Mouse (Mus musculus): ENCODE results near the gene Rin2. TPM values are rescaled to one million over a fixed set of nuclear protein-coding genes. Genes with fewer than 3 reads are reported as not detected.

The Rin2 gene
- polyA plus RNA-seq, 1 experiment from 2014 or later: 36.6 TPM

DNA sequence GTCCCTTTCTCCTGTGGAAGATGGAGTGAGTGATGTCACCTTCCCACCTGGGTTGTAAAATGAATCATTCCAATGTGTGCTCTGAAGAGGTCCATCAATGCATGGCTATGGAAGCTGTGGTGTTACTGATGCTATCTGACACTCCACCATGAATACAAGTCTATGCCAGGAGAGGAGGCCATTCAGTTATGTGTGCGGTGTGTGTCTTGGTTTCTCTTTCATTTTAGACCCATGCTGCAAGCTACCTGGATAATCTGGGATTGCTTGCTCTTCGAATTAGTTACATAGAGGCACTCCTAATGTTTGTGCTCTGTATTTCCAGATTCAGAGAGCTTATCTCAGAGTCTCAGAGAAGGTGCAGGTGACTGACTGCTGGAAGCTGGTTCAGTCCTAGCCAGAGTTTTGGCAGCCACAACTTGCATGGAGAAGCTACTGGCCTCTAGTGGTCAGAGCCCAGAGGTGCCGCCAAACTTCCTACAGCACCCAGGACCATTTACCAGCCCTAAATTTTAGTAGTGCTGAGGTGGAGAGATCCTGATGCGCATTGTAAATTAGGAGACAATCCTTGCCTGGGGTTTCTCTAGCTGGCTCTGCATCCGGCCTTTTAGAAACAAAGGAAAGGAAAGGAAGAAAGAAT lies 119.4 kb downstream of the Rin2 start:
- no peaks in the 10 kb centered on the region for H3K4me1 ChIP-seq
- WGBS: 39% methylated on average over 5 of the region's 5 CpGs
- H3K27me3 ChIP-seq: no peaks in the 10 kb centered on the region
- H3K27ac ChIP-seq (replicated peaks): no peak overlapping the region
- no peaks in the 10 kb centered on the region for H3K36me3 ChIP-seq
- H3K9me3 ChIP-seq (replicated peaks): no peaks in the 10 kb centered on the region
- no peak overlapping the region for H3K4me2 ChIP-seq (replicated peaks)
- no peak for ATAC-seq (ENCODE audit: insufficient number of reproducible peaks, low FRiP score, low TSS enrichment, low read depth)
- H3K4me3 ChIP-seq (replicated peaks): no peak overlapping the region
- no peak overlapping the region for H3K9ac ChIP-seq

DNA sequence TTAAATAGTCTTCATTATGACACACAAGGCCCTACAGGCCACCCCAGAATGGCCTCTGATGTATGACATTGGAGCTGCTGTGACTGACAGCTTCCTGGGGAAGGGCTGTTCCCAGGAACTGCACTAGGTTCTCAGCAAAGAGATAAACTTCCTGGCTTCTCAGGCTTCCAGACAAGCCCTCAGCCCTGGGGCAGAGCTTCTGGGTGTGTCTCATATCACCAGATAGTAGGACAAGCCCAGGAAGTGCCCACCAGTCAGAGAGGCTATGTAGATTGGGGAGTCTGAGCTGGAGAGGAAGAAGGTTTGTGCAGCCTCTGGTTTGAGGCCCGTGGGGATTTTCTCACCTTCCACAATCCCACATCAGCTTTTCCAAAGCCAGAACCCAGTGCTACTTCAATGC lies 122.8 kb downstream of the Rin2 start:
- Histone ChIP-seq H3K4me3 (replicated peaks) (no peak overlapping the region), H3K27ac (replicated peaks) (no peak overlapping the region), H3K9me3 (replicated peaks) (no peaks in the 10 kb centered on the region), H3K36me3 (no peaks in the 10 kb centered on the region), H3K27me3 (no peaks in the 10 kb centered on the region), H3K9ac (no peak overlapping the region), H3K4me1 (0 out of 2 replicates have a peak, but pooled peaks cover 3% of the 10 kb centered on the region), H3K4me2 (replicated peaks) (no peak overlapping the region)
- 67% methylated on average over 1 of the region's 1 CpGs for WGBS
- no peak for ATAC-seq (ENCODE audit: insufficient number of reproducible peaks, low FRiP score, low TSS enrichment, low read depth)

DNA sequence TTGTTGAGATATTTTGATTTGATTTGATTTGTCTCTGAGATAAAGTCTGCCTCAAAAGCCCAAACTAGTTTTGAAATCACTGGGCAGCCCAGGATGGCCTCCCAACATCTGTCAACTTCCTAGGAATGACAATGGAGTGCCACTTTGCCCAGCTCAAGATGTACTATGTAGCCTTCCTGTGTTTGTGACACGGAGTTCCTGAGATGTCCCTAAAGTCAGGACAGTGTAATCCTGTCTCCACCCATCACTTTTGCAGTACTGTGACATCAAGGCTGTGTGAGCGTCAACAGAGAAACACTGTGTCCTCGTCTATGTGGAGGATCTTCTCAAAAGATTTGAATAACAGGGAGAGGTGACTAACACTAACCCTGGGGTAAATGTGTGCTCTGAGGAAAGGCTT lies 123.9 kb downstream of the Rin2 start:
- 72% methylated on average over 3 of the region's 3 CpGs for WGBS
- no peak overlapping the region for H3K4me2 ChIP-seq (replicated peaks)
- H3K9me3 ChIP-seq (replicated peaks): no peaks in the 10 kb centered on the region
- H3K36me3 ChIP-seq: no peaks in the 10 kb centered on the region
- H3K4me3 ChIP-seq (replicated peaks): no peak overlapping the region
- no peaks in the 10 kb centered on the region for H3K27me3 ChIP-seq
- no peak overlapping the region for H3K9ac ChIP-seq
- ATAC-seq (ENCODE audit: insufficient number of reproducible peaks, low FRiP score, low TSS enrichment, low read depth): no peak
- no peak overlapping the region for H3K27ac ChIP-seq (replicated peaks)
- H3K4me1 ChIP-seq: 0 out of 2 replicates have a peak, but pooled peaks cover 3% of the 10 kb centered on the region

DNA sequence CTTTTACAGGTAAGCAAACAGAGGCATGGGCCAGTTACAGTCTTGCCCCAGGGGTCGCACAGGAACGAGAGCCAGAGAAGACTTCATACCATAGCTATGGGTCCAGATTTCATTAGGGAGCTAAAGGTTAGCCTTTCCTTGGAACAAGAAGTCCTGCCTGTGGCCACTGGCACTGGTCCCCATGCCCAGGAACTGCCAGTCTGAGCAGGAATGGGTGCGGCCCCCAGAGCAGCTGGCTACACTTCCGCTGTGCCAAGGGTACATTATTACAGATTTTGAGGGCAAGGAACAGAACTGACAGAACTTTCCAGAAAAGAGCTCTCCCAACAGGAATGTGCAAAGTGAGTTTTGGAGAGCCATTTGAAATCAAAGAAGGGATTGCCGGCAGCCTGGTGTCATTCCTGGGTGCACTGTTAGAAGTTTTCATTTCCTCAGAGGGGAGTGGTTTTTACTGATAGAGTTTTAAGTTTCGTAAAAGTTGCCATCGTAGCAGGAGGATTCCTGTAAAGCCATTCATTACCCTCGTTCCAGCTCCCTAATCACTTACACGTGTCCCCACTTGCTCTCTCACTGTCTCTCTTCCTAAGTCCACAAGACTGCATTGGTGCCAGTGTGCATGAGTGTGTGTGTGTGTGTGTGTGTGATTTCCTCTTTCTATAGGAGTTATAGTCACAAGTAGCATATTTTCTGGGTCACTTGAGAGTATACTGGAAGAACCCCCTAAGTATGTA lies 126.5 kb downstream of the Rin2 start:
- Histone ChIP-seq H3K9ac (no peak overlapping the region), H3K27me3 (no peaks in the 10 kb centered on the region), H3K4me1 (0 out of 2 replicates have a peak, but pooled peaks cover 3% of the 10 kb centered on the region), H3K36me3 (0 out of 2 replicates have a peak, but pooled peaks cover 7% of the 10 kb centered on the region), H3K27ac (replicated peaks) (no peak overlapping the region), H3K4me2 (replicated peaks) (no peak overlapping the region), H3K9me3 (replicated peaks) (no peaks in the 10 kb centered on the region), H3K4me3 (replicated peaks) (no peak overlapping the region)
- 48% methylated on average over 9 of the region's 9 CpGs for WGBS
- ATAC-seq (ENCODE audit: insufficient number of reproducible peaks, low FRiP score, low TSS enrichment, low read depth): no peak

DNA sequence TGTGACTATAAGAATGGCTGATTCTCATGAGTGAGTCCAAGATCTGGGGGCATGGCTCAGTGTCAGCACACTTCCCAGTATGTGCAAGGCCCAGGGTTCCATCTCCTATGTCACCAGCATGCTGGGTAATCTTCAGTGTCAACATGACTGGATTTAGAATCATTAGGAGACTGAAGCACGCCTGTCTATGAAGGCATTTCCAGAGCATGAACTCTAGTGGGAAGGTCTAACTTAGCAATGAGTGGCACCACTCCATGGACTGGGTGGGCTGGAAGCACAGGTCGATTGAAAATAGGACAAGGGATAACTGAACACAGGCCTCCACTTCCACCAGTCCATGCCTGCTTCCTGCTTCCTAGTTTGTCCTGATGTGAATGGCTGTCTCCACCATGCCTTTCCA lies 127.6 kb downstream of the Rin2 start:
- ATAC-seq (ENCODE audit: insufficient number of reproducible peaks, low FRiP score, low TSS enrichment, low read depth): no peak
- Histone ChIP-seq H3K4me3 (replicated peaks) (no peak overlapping the region), H3K27me3 (no peaks in the 10 kb centered on the region), H3K36me3 (0 out of 2 replicates have a peak, but pooled peaks cover 7% of the 10 kb centered on the region), H3K4me1 (0 out of 2 replicates have a peak, but pooled peaks cover 3% of the 10 kb centered on the region), H3K9ac (no peak overlapping the region), H3K27ac (replicated peaks) (no peak overlapping the region), H3K4me2 (replicated peaks) (no peak overlapping the region), H3K9me3 (replicated peaks) (no peaks in the 10 kb centered on the region)
- 75% methylated on average over 2 of the region's 2 CpGs for WGBS

DNA sequence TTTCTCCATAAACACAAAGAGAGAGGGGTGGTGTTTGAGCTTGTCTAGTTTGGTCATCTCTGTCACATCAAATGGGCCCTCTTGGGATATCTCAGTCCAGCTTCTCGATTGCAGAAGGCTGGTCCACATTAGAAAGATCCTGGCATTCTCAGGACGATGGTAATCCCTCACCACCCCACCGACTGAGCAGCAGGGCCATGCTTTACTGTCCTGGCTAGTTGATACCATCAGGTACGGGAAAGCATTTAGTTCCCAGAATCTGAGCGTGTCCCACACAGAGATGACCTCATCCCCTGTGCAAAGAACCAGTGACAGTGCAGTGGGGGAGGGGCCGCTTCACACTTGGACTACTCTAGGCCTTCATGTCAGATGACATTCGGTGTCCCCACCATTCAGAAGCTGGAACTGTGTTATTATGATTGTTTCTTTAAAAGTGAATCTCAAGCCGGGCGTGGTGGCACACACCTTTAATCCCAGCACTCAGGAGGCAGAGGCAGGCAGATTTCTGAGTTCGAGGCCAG lies 128.9 kb downstream of the Rin2 start:
- Histone ChIP-seq H3K4me1 (0 out of 2 replicates have a peak, but pooled peaks cover 3% of the 10 kb centered on the region), H3K9ac (no peak overlapping the region), H3K4me2 (replicated peaks) (no peak overlapping the region), H3K27ac (replicated peaks) (no peak overlapping the region), H3K27me3 (no peaks in the 10 kb centered on the region), H3K4me3 (replicated peaks) (no peak overlapping the region), H3K36me3 (0 out of 2 replicates have a peak, but pooled peaks cover 7% of the 10 kb centered on the region), H3K9me3 (replicated peaks) (no peaks in the 10 kb centered on the region)
- ATAC-seq (ENCODE audit: insufficient number of reproducible peaks, low FRiP score, low TSS enrichment, low read depth): no peak
- WGBS: 90% methylated on average over 10 of the region's 10 CpGs

DNA sequence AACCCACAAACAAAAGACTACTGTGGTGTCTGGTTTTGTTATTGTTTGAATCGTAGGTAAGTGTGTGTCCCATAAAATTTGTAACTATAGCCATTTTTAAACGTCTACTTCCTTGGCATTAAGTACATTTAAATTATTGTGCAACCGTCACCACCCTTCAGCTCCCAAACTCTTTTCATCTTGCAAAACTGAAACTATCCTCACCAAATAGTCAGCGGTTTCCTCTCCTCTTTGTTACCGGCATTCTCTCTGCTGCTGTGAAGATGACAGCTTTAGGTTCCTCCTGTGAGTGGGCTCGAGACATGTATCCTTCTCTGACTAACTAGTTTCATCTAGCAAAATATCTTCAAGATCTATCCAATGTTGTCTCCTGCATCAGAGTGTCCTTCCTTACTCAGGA lies 129.5 kb downstream of the Rin2 start:
- ATAC-seq (ENCODE audit: insufficient number of reproducible peaks, low FRiP score, low TSS enrichment, low read depth): no peak
- no peak overlapping the region for H3K9ac ChIP-seq
- no peaks in the 10 kb centered on the region for H3K9me3 ChIP-seq (replicated peaks)
- H3K27me3 ChIP-seq: no peaks in the 10 kb centered on the region
- 85% methylated on average over 6 of the region's 6 CpGs for WGBS
- H3K27ac ChIP-seq (replicated peaks): no peak overlapping the region
- H3K4me1 ChIP-seq: 0 out of 2 replicates have a peak, but pooled peaks cover 3% of the 10 kb centered on the region
- H3K36me3 ChIP-seq: 0 out of 2 replicates have a peak, but pooled peaks cover 7% of the 10 kb centered on the region
- no peak overlapping the region for H3K4me3 ChIP-seq (replicated peaks)
- no peak overlapping the region for H3K4me2 ChIP-seq (replicated peaks)

DNA sequence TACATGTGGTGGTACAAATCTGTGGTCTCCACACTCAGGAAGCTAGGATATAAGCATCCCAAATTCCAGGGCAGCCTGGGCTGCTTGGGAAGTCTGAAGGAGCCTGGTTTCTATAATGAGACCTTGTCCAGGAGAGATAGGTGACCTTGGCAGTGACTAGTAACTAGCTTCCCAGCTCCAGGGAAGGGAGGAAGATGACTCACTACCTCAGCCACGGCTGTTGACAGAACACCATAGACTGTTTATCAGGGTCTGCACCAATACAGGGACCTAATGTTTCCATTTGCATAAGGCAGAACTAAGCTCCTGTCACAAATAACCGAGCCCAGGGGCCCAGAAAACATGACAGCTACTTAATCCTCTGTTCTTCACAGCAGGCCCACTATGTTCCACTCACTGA lies 132.3 kb downstream of the Rin2 start:
- H3K27me3 ChIP-seq: no peaks in the 10 kb centered on the region
- no peaks in the 10 kb centered on the region for H3K9me3 ChIP-seq (replicated peaks)
- no peak overlapping the region for H3K4me2 ChIP-seq (replicated peaks)
- no peak overlapping the region for H3K4me3 ChIP-seq (replicated peaks)
- no peak overlapping the region for H3K9ac ChIP-seq
- no peak overlapping the region for H3K27ac ChIP-seq (replicated peaks)
- 0 out of 2 replicates have a peak, but pooled peaks cover 7% of the 10 kb centered on the region for H3K36me3 ChIP-seq
- WGBS: 68% methylated on average over 2 of the region's 2 CpGs
- H3K4me1 ChIP-seq: no peaks in the 10 kb centered on the region
- no peak for ATAC-seq (ENCODE audit: insufficient number of reproducible peaks, low FRiP score, low TSS enrichment, low read depth)

DNA sequence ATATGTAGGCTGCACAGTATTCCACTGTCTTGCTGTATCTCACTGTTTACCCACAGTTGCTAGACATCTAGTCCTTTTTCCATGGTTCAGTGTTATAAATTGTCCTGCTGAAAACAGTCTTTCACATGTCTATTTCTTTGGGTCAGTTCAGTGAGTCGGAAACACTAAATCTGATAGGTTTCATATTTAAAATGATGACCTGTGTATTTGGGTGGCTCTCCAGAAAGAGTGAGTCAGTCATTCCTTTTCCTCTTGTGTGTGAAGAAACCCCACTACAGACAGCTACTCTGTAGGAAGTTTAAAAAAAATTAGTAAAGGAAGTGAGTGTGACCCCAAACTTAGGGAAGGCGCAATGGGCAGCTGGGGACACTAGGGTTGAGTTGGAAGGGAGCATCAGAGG lies 133.2 kb downstream of the Rin2 start:
- H3K36me3 ChIP-seq: 0 out of 2 replicates have a peak, but pooled peaks cover 7% of the 10 kb centered on the region
- H3K27me3 ChIP-seq: no peaks in the 10 kb centered on the region
- H3K9ac ChIP-seq: no peak overlapping the region
- no peak overlapping the region for H3K4me2 ChIP-seq (replicated peaks)
- no peaks in the 10 kb centered on the region for H3K9me3 ChIP-seq (replicated peaks)
- H3K27ac ChIP-seq (replicated peaks): no peak overlapping the region
- ATAC-seq (ENCODE audit: insufficient number of reproducible peaks, low FRiP score, low TSS enrichment, low read depth): no peak
- no peak overlapping the region for H3K4me3 ChIP-seq (replicated peaks)
- H3K4me1 ChIP-seq: no peaks in the 10 kb centered on the region
- WGBS: 93% methylated on average over 2 of the region's 2 CpGs

DNA sequence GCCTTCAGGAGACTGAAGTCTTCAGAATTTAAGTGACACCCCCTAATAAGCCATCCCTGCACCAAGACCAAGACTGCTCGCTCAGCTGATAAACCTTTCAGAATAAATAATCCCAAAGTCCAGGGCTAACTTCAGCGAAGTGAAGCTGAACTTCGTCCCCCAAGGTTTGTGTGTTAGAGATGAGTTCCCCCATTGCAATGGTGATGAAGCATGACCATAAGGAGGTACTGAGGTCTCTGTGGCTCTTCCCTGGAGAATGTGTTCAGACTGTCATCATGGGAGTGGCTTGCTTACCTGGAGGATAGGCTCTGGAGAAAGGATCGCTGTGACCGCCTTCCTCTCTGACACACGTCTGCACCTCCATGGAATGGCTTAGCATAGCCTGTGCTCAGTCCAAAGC lies 133.7 kb downstream of the Rin2 start:
- H3K9me3 ChIP-seq (replicated peaks): no peaks in the 10 kb centered on the region
- H3K4me3 ChIP-seq (replicated peaks): no peak overlapping the region
- H3K27me3 ChIP-seq: no peaks in the 10 kb centered on the region
- no peaks in the 10 kb centered on the region for H3K4me1 ChIP-seq
- H3K9ac ChIP-seq: no peak overlapping the region
- no peak overlapping the region for H3K27ac ChIP-seq (replicated peaks)
- H3K4me2 ChIP-seq (replicated peaks): no peak overlapping the region
- no peak for ATAC-seq (ENCODE audit: insufficient number of reproducible peaks, low FRiP score, low TSS enrichment, low read depth)
- H3K36me3 ChIP-seq: 0 out of 2 replicates have a peak, but pooled peaks cover 7% of the 10 kb centered on the region
- 95% methylated on average over 6 of the region's 6 CpGs for WGBS

DNA sequence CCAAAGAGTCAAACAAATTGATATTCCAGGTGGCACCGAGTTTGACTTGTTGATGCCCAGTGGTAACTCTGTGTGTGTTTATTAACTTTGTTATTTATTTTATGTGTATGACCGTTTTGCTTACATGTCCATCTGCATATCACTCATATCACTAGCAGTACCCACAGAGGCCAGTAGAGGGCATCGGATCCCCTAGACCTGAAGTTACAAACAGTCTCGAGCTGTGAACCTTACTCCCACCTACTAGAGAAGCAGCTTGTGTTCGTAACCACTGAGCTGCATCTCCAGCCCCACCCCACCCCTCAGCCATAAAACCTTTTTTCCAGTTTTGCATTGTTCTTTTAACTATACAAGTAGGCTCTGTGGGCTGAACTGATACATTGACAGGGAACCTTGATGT lies 135.7 kb downstream of the Rin2 start:
- Histone ChIP-seq H3K9ac (no peak overlapping the region), H3K9me3 (replicated peaks) (no peaks in the 10 kb centered on the region), H3K4me1 (no peaks in the 10 kb centered on the region), H3K4me2 (replicated peaks) (no peak overlapping the region), H3K4me3 (replicated peaks) (no peak overlapping the region), H3K36me3 (no peaks in the 10 kb centered on the region), H3K27ac (replicated peaks) (no peak overlapping the region), H3K27me3 (no peaks in the 10 kb centered on the region)
- WGBS: 52% methylated on average over 5 of the region's 5 CpGs
- no peak for ATAC-seq (ENCODE audit: insufficient number of reproducible peaks, low FRiP score, low TSS enrichment, low read depth)

Measured in embryonic facial prominence, embryonic 15.5 days (tissue).